In the genomic region with DNA sequence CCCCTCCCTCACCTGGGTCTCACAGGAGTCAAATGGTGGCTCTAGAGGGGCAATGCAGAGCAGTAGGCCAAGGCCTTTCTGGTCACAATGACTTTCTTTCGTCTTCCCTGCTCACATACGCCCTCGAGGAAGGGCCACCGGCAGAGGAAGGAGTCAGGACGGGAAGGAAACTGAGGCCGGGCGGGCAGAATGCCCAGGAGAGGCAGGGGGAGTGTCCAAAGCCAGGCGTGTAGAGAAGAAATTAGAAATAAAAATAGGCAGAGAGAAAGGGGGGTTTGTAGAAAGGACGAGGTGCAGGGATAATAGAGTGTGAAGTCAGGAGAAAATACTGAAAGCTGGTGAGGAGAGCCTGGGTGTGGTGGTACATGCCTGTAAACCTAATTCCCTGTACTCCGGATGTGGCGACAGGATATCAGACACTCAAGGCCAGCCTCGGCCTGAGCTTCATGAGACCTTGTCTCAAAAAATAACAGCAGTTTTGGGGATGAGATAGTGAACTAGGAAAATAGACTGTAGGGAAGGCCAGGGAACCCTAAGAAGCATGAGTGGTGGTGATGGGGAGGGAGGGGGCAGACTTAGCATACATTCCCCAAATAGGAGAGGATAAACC, we compare ENCODE assay signal across 8 mouse cellular contexts. TPM values are rescaled to one million over a fixed set of nuclear protein-coding genes. Genes with fewer than 3 reads are reported as not detected.
DNase-seq lines count a peak whose midpoint lies in the region; ATAC-seq and TF ChIP-seq lines count a peak whose summit lies in the region.

No protein-coding gene starts in this region.

- peaks cover 59% of the 10 kb centered on the region for H3K79me2 ChIP-seq in C2C12 (ENCODE audit: control insufficient read depth, insufficient read depth)

- peaks cover 4% of the 10 kb centered on the region for H3K4me1 ChIP-seq in heart, embryonic 16.5 days (ENCODE audit: control insufficient read depth, insufficient read depth, low read length)
- peaks cover 56% of the 10 kb centered on the region for H3K4me1 ChIP-seq in limb, embryonic 15.5 days
- peaks cover 36% of the 10 kb centered on the region for H3K4me1 ChIP-seq in olfactory bulb, adult 2 months (ENCODE audit: control insufficient read depth, insufficient read depth, low read length)

- TF ChIP-seq POLR2A in olfactory bulb, adult 2 months (IDR thresholded peaks at IDR 0.05; ENCODE audit: insufficient read depth, low read depth, low read length), result no peak

- intact Hi-C loops in left cerebral cortex, postnatal 25 days (cut with DNase I), result no loop called here

- peak overlapping the region; percentile 99 for H3K4me2 ChIP-seq in heart, embryonic 16.5 days (ENCODE audit: low read depth, low read length)
- peak overlapping the region; percentile 95 for H3K4me2 ChIP-seq in limb, embryonic 15.5 days

- H3K36me3 ChIP-seq in C2C12 (ENCODE audit: control insufficient read depth, insufficient read depth), result peaks cover 4% of the 10 kb centered on the region
- H3K36me3 ChIP-seq in heart, embryonic 16.5 days (ENCODE audit: control insufficient read depth, insufficient read depth), result no peaks in the 10 kb centered on the region
- H3K36me3 ChIP-seq in limb, embryonic 15.5 days, result no peaks in the 10 kb centered on the region; the same call in 1 of the 2 replicates

- no peak for TF ChIP-seq CTCF in C2C12 (IDR thresholded peaks at IDR 0.05; ENCODE audit: control insufficient read depth, insufficient read depth, insufficient read length)
- no peak for TF ChIP-seq CTCF in olfactory bulb, adult 2 months (IDR thresholded peaks at IDR 0.05; ENCODE audit: insufficient read depth, low read depth, low read length)

- peak overlapping the region; percentile 79 for H3K27ac ChIP-seq in heart, embryonic 16.5 days (ENCODE audit: low read length)
- peak overlapping the region; percentile 93 for H3K27ac ChIP-seq in limb, embryonic 15.5 days
- peak overlapping the region; percentile 95 for H3K27ac ChIP-seq in olfactory bulb, adult 2 months (ENCODE audit: insufficient read depth, low read depth, low read length)

- H3K9me3 ChIP-seq in heart, embryonic 16.5 days (replicated peaks; ENCODE audit: control insufficient read depth, low read length), result no peaks in the 10 kb centered on the region
- H3K9me3 ChIP-seq in limb, embryonic 15.5 days, result no peaks in the 10 kb centered on the region

- H3K79me3 ChIP-seq in C2C12 (ENCODE audit: low read depth), result peaks cover 27% of the 10 kb centered on the region

- no peaks in the 10 kb centered on the region for H3K27me3 ChIP-seq in C2C12 (ENCODE audit: control insufficient read depth, insufficient read depth, insufficient read length)
- no peaks in the 10 kb centered on the region for H3K27me3 ChIP-seq in heart, embryonic 16.5 days (ENCODE audit: control insufficient read depth, insufficient read depth, low read length)
- no peaks in the 10 kb centered on the region for H3K27me3 ChIP-seq in limb, embryonic 15.5 days

- peak overlapping the region; percentile 80 for H3K9ac ChIP-seq in heart, embryonic 16.5 days (ENCODE audit: low read length)
- H3K9ac ChIP-seq in limb, embryonic 15.5 days, result peak overlapping the region; percentile 62; the same call in 1 of the 2 replicates

- 51% methylated on average over 12 of the region's 12 CpGs for WGBS in heart, embryonic 16.5 days
- WGBS in limb, embryonic 15.5 days, result 53% methylated on average over 12 of the region's 12 CpGs
- 61% methylated on average over 12 of the region's 12 CpGs for WGBS in olfactory bulb, adult 2 months

- DNase-seq in NIH3T3 (ENCODE audit: low read depth), result peak; percentile 20
- no peak for DNase-seq in natural killer cell, adult 2 months (ENCODE audit: low spot score in 2 of 2)
- no peak for DNase-seq in left cerebral cortex, postnatal 25 days (ENCODE audit: low spot score in 2 of 2)
- no peak for DNase-seq in cerebellum, postnatal 36 days

- no peak for ATAC-seq in heart, embryonic 16.5 days (replicated peaks; ENCODE audit: extremely low read depth, insufficient read depth, low FRiP score)
- no peak for ATAC-seq in limb, embryonic 15.5 days (ENCODE audit: insufficient number of reproducible peaks, low FRiP score, low TSS enrichment, low read depth)

- H3K4me3 ChIP-seq in C2C12 (ENCODE audit: insufficient read depth, poor library complexity, severe bottlenecking), result peak overlapping the region; percentile 38
- peak overlapping the region; percentile 76 for H3K4me3 ChIP-seq in heart, embryonic 16.5 days (ENCODE audit: low read length)
- peak overlapping the region; percentile 67 for H3K4me3 ChIP-seq in limb, embryonic 15.5 days
- peak overlapping the region; percentile 70 for H3K4me3 ChIP-seq in olfactory bulb, adult 2 months (ENCODE audit: insufficient read depth, low read depth, low read length)

- peak overlapping the region; percentile 96 for H3ac ChIP-seq in C2C12 (ENCODE audit: control insufficient read depth, insufficient read length, low read depth)

TF ChIP-seq in C2C12, 6 proteins besides CTCF, POLR2A, EP300 and RAD21:
- TF ChIP-seq USF1 (IDR thresholded peaks at IDR 0.05; ENCODE audit: low read depth) (no peak), FOSL1 (IDR thresholded peaks at IDR 0.05; ENCODE audit: insufficient read depth, low read length, poor library complexity, severe bottlenecking) (no peak), MAX (IDR thresholded peaks at IDR 0.05) (no peak), MYOG (IDR thresholded peaks at IDR 0.05; ENCODE audit: control insufficient read depth, extremely low read depth, insufficient read length) (no peak), CEBPB (IDR thresholded peaks at IDR 0.05; ENCODE audit: low read depth) (no peak), MYOD1 (IDR thresholded peaks at IDR 0.05; ENCODE audit: control insufficient read depth, insufficient read length, low read depth) (no peak)

RNA-seq across cellular contexts. Expression of a gene that starts 2.0 kb away (rescaled TPM):
- polyA plus RNA-seq in C2C12 (2012; fragmentation: generic; extraction: Trizol), result 96.8 TPM
- 25.9 and 30.4 TPM in 2 replicates for polyA plus RNA-seq in heart, embryonic 16.5 days (2015; fragmentation: Nextera tagmentation; extraction: Ambion mirVana)
- 37.8 and 39.2 TPM in 2 replicates for polyA plus RNA-seq in limb, embryonic 15.5 days (2015; fragmentation: Nextera tagmentation; extraction: Ambion mirVana)
- polyA plus RNA-seq in olfactory bulb, adult 2 months (2012; ENCODE audit: insufficient read depth, insufficient read length, low replicate concordance, missing spikeins), result not detected in 2 replicates
- 10 to 100 TPM; 54.9 to 70.7 TPM for total RNA-seq in left cerebral cortex, postnatal 25 days (2021)

RNA-seq across cellular contexts. Expression of a gene that starts 34.6 kb away (rescaled TPM):
- 46.6 TPM for polyA plus RNA-seq in C2C12 (2012; fragmentation: generic; extraction: Trizol)
- polyA plus RNA-seq in heart, embryonic 16.5 days (2015; fragmentation: Nextera tagmentation; extraction: Ambion mirVana), result 120 and 132 TPM in 2 replicates
- polyA plus RNA-seq in limb, embryonic 15.5 days (2015; fragmentation: Nextera tagmentation; extraction: Ambion mirVana), result 221 and 223 TPM in 2 replicates
- polyA plus RNA-seq in olfactory bulb, adult 2 months (2012; ENCODE audit: insufficient read depth, insufficient read length, low replicate concordance, missing spikeins), result 192 TPM in 1 of 2 replicates, not detected in the other
- 100 to 1,000 TPM in 1 of 2 experiments, 10 to 100 TPM in 1; 98.0 to 103 TPM for total RNA-seq in left cerebral cortex, postnatal 25 days (2021)

RNA-seq across cellular contexts. Expression of a gene that starts 34.7 kb away (rescaled TPM):
- 76.1 TPM for polyA plus RNA-seq in C2C12 (2012; fragmentation: generic; extraction: Trizol)
- polyA plus RNA-seq in heart, embryonic 16.5 days (2015; fragmentation: Nextera tagmentation; extraction: Ambion mirVana), result 56.9 and 65.2 TPM in 2 replicates
- polyA plus RNA-seq in limb, embryonic 15.5 days (2015; fragmentation: Nextera tagmentation; extraction: Ambion mirVana), result 106 and 117 TPM in 2 replicates
- polyA plus RNA-seq in olfactory bulb, adult 2 months (2012; ENCODE audit: insufficient read depth, insufficient read length, low replicate concordance, missing spikeins), result not detected in 2 replicates
- 10 to 100 TPM; 68.8 to 83.5 TPM for total RNA-seq in left cerebral cortex, postnatal 25 days (2021)

RNA-seq across cellular contexts. Expression of a gene that starts 60.0 kb away (rescaled TPM):
- polyA plus RNA-seq in C2C12 (2012; fragmentation: generic; extraction: Trizol), result not detected
- polyA plus RNA-seq in heart, embryonic 16.5 days (2015; fragmentation: Nextera tagmentation; extraction: Ambion mirVana), result 0.07 TPM in 1 of 2 replicates, not detected in the other
- not detected in 2 replicates for polyA plus RNA-seq in limb, embryonic 15.5 days (2015; fragmentation: Nextera tagmentation; extraction: Ambion mirVana)
- not detected in 2 replicates for polyA plus RNA-seq in olfactory bulb, adult 2 months (2012; ENCODE audit: insufficient read depth, insufficient read length, low replicate concordance, missing spikeins)
- total RNA-seq in left cerebral cortex, postnatal 25 days (2021), result under 1 TPM; 0.25 to 0.34 TPM

Comparison
In these comparisons a context has a peak if more than half of its experiments do, and no peak if none do; other contexts are left out.
1. RNA of a gene that starts 34.7 kb away (polyA plus RNA-seq): 106 to 117 TPM in limb, embryonic 15.5 days, 76.1 TPM in C2C12 (single experiment) and 56.9 to 65.2 TPM in heart, embryonic 16.5 days; not detected in olfactory bulb, adult 2 months; every median in the first group is over 10 times any median in the second.
2. Peak in every context shown above with its lines, with median percentiles within 50 percentile points of each other: H3K4me3 ChIP-seq and H3K27ac ChIP-seq.